Mouse (Mus musculus) neutrophil, adult 59 days (primary cell): ENCODE results near the gene P2ry13. TPM values are rescaled to one million over a fixed set of nuclear protein-coding genes. Genes with fewer than 3 reads are reported as not detected.

Experiments used
- total RNA-seq, 2 experiments: library from RNA; stranded (reverse); gene quantifications; 1 replicate in 1 of 2; 2 replicates in 1 of 2; pipeline ENCODE4 v1.2.4; 2023

Gene P2ry13
- 10 to 100 TPM; 13.8 to 14.6 TPM for total RNA-seq

GRCm38 (mm10) chr3:59210727-59211126, at the start of gene P2ry13:
TSS of gene P2ry13 (minus strand) at chr3:59210882.

GRCm38 (mm10) chr3:59194938-59195337, 15.7 kb downstream of the P2ry13 start, which contains the start of gene Gpr87:
TSS of gene Gpr87 (minus strand) at chr3:59195104.

Other genes with a start within 250 kb of the P2ry13 start
- 1 to 10 TPM; 1.0 to 1.1 TPM for gene Med12l, start 205.1 kb downstream of the P2ry13 start, total RNA-seq
- gene Gpr171, start 109.1 kb downstream of the P2ry13 start, total RNA-seq = 1 to 10 TPM; 1.9 to 3.0 TPM
- under 1 TPM; 0.73 to 0.77 TPM for gene P2ry14, start 57.3 kb downstream of the P2ry13 start, total RNA-seq
- not detected for gene Gpr87, start 15.8 kb downstream of the P2ry13 start, total RNA-seq
- 1 to 10 TPM; 1.3 to 1.8 TPM for gene P2ry12, start 52.0 kb upstream of the P2ry13 start, total RNA-seq
- not detected for gene Igsf10, start 133.5 kb upstream of the P2ry13 start, total RNA-seq